Mouse (Mus musculus) gonadal fat pad, adult 2 months (tissue): ENCODE data around the gene Mup19. TPM values are rescaled to one million over a fixed set of nuclear protein-coding genes. Genes with fewer than 3 reads are reported as not detected.
"Not testable (repeated sequence)": the region's sequence is repeated elsewhere in the genome, so short reads cannot be mapped to it uniquely, and the experiment has no call there.

ENCODE experiments used
- DNase-seq: peaks from one replicate; pipeline ENCODE4 v3.0.0-alpha.2; 2012; ENCODE audit warnings: low read depth
- polyA plus RNA-seq: library from polyadenylated mRNA; depleted of rRNA; stranded (reverse); fragments of >200 nt; gene quantifications from 2 replicates; pipeline ENCODE4 v1.2.3, GENCODE M21; 2012; rRNA removed

Gene Mup19
- not detected in 2 replicates for polyA plus RNA-seq

DNA sequence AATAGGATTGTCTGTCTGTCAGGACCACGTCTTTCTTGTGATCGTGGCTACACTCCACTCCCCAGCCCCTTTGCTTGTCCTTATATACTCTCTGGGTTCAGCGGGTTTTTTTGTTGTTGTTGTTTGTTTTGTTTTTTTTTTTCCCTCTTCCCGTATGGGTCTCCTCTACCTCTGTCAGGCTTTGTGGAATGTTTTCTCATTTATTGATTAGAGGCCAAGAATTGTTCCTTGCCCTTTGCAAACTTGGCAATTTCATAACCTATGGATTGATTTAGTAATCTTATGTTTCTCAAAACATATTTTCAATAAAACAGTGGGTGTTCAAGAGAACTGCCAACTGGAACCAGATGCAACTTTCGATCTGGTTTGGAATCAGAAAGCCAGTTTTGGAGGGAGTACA, at the start of gene Mup19:
TSS of gene Mup19 (minus strand) at position 101 of the 400 bp plus-strand sequence.
- DNase-seq = not testable (repeated sequence)

DNA sequence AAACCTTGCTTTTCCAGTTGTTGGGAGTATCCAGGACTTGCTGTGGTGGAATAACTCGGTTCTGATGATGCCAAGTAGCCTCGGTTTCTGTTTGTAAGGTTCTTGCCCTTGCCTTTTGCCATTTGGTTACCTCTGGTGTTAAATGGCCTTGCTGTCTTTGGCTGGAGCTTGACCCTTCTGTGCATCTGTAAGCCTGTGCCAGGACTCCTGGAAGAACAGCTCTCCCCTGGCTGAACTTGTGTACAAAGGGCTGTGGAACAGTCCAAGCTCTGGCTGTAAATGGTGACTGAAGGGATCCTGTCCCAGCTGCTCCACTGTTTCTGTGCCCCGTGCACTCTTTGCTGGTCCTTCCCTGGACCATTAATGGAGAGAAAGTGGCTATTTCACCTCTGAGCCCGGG, 47.1 kb upstream of the Mup19 start:
- no peak for DNase-seq

DNA sequence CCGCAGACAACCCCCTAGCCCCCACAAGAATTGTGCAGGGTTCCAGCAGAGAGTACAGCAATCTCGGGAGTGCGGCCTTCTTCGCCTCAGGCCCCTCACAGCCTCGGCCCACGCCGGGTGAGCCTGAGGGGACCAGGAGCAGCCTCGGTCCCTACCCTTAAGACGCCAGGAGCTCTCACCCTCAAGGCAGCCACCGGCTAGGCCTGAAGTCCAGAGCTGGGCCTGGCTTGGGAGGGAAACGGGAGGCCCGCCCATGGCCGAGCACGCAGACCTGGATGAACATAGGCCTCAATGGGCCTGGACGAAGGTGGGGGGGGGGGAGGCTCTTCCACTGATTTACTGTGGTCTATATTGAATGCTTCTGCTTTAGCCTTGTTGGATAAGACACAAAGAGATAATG, 41.1 kb upstream of the Mup19 start:
- no peak for DNase-seq

DNA sequence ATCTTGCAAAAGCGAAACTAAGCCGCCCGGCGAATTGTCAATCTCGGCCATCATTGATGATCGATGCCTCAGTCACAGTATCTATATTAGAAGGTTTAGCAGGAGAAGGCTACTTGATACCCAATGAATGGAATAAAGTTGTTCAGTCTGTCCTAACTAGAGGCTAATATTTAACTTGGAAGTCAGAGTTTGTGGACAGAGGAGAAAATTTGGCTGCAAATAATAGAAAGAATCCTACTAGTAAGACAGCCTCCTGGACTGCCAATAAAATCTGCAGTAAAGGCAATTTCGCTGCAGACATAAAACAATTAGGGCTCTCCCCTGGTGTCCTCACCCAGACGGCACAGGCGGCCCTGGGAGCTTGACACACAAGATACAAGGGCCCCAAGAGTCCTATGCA, 40.5 kb upstream of the Mup19 start:
- not testable (repeated sequence) for DNase-seq

- DNase-seq = no peak
Measured at GRCm38 (mm10) chr4:61815602-61816001, 33.5 kb upstream of the Mup19 start.

DNA sequence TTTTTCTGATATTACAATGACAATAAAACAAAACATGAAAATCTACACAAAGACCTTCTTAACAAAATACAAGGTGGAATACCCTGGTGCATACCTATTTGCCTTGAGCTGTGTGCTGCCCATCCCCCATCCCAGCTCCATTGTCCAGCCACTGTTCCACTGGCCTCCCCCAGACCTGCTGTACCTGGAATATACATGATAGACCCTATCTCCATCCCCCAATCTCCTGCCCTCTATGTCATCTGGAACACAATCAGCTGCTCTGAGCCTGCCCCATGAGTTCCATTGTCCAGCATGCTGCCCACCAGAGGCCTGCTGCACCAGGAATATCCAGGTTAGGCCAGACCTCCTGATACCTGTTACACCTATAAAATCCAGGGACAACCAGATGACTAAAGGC, 31.4 kb upstream of the Mup19 start:
- no peak for DNase-seq

DNA sequence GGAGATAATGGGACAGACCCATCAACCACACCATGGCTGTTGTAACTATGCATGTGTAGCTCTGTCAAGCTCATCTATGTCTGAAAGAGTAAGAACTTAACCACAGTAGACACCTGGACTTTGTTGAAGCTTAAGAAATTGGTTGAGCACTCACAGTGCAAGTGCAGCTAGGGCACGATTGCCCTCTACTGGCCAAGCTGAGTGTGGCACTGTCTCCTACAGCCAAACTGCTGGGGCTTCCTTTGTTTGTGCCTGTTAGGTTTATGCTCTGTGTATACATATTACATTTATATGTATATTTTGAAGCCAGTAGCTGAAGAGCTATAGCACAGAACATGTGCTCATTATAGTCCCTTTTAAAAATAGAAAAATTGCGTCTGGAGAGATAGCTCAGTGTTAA, 29.1 kb upstream of the Mup19 start:
- not testable (repeated sequence) for DNase-seq

DNA sequence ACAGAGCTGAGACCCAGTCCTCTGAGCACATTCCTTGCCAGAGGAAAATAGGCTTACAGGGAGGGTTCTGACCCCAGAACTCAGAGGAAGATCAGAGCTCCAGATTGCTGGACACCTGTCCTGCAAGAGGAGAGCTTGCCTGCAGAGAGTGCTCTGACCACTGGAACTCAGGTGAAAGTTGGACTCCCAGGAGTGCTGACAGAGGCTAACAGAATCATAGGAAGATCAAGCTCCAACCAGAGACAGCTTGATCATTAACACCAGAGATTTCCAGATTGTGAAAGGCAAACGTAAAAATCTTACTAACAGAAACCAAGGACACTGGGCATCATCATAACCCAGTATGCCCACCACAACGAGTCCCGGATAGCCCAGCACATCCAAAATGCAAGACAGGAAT, 26.9 kb upstream of the Mup19 start:
- DNase-seq = not testable (repeated sequence)

DNA sequence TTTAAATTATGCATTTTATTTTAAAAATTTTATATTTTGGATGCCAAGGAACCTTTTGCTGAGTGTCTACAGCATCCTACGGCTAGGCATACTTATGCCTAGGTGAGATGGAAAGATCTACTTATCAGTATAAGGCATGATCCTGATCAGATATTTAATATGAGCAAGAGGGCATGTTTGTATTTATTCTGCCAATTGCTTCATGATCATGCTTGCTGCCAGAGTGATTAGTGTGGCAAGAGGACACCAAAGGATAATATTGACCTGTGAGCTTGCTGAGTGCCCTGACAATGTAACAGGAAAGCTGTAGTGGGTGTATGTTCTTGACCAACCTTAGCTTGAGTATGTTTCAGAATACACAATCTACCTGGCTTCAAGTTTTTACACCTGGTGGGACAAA, 7.6 kb upstream of the Mup19 start:
- DNase-seq = not testable (repeated sequence)

- DNase-seq = not testable (repeated sequence)
Measured at GRCm38 (mm10) chr4:61784231-61784630, 2.2 kb upstream of the Mup19 start.

Other genes with a start within 250 kb of the Mup19 start
- not detected in 2 replicates for gene Mup17, start 186.4 kb downstream of the Mup19 start, polyA plus RNA-seq
- gene Mup18, start 108.1 kb downstream of the Mup19 start, polyA plus RNA-seq = not detected in 2 replicates
- 0.20 and 0.51 TPM in 2 replicates for gene Mup5, start 53.0 kb upstream of the Mup19 start, polyA plus RNA-seq